Mouse (Mus musculus) telencephalon, adult 2 months (tissue): ENCODE results near the gene Gm11034.

Experiments
- DNase-seq: peaks from one replicate; pipeline ENCODE4 v3.0.0-alpha.2; 2011; ENCODE audit warnings: low read depth, low spot score

Gm11034 gene

GRCm38 (mm10) chr8:72213536-72213935 lies at the start of gene Gm11034:
Gene Gm11034 (minus strand): TSS chr8:72213636.
- DNase-seq = no peak

DNA sequence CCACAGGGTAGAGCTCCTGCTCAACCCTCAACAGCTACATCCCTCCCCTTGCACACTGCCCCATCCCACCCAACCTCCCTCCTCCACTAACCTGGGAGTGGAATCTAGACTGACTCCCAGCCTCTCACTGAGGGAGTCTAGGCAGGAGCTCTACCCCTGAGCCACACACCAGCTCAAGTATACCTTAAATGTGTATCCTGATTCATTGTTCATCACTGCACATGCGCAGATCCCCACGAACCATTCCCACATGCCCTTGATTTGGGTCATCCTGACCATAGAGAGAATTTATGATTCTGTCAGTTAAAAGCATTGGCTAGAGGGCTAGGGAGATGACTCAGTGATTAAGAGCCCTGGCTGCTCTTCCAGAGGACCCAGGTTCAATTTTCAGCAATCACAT lies 49.3 kb upstream of the Gm11034 start:
- DNase-seq = no peak

DNA sequence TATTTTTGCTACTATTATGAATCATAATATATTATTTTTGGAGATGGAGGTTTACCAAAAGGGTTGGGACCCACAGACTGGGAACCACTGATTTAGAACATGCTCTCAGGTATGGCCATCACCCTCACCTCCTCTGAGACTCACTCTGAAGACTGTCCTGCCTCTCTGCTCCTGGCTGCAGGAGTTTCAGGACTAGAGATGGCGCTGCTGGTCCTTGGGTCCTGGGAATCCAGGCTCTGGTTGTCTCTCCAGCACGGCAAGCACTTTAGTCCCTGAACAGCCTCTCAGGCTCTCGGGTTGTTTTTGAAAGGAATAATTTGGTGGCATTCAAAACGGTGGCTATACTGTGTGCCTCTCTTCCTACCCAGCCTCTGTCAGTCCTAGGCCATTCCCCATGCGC lies 48.4 kb upstream of the Gm11034 start:
- DNase-seq = no peak

DNA sequence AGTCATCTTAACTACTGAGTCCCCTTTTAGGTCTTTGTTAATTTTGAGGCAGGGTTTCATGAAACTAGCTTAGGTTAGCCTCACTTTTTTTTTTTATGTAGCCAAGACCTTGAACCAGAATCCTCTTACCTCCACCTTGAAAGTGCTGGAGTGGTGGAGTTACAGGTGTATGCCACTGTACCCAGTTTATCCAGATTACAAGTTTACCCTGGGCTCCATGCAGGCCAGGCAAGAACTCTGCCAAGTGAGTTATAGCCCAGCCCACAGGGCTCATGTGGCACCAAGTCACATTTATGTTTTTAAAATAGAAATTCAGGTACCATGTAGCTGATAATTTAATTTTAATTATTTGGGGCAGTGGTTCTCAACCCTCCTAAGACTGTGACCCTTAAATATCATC lies 48.0 kb upstream of the Gm11034 start:
- no peak for DNase-seq

DNA sequence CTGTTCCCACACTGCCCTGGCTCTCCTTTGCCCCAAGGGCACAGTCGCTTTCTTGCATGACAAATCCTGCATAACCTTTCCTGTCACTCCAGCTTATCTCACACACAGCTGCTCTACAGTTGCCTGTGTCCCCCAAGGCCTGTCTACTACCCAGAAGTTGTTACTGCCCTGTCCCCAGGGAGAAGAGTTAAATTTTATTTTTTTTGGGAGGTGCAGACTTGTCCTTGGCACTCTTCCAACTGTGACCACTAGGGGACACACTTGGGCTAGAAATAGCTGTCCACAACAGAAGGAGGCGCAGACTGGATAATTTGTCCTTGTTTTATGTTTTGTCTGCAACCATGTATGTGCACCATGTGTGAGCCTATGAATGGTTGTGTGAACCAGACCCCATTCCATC lies 47.6 kb upstream of the Gm11034 start:
- peak; percentile 21 for DNase-seq

GRCm38 (mm10) chr8:72260585-72260984 lies 47.1 kb upstream of the Gm11034 start:
- no peak for DNase-seq

GRCm38 (mm10) chr8:72259862-72260261 lies 46.4 kb upstream of the Gm11034 start:
- DNase-seq = no peak

DNA sequence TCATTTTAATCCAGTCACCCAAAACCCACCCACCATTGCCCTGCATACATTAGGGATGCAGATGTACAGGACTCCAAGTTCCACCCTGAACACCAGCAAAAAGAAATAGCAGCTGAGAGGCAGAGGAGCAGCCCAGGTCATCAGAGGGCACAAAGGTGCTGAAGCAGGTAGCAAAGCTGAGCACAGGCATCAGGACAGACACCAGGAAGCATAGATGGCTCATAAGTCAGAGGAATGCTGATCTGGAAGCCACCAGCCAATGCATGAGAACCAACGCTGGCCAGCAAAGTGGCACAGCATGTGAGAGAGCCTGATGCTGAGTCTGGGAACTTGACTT lies 44.4 kb upstream of the Gm11034 start:
- no peak for DNase-seq

DNA sequence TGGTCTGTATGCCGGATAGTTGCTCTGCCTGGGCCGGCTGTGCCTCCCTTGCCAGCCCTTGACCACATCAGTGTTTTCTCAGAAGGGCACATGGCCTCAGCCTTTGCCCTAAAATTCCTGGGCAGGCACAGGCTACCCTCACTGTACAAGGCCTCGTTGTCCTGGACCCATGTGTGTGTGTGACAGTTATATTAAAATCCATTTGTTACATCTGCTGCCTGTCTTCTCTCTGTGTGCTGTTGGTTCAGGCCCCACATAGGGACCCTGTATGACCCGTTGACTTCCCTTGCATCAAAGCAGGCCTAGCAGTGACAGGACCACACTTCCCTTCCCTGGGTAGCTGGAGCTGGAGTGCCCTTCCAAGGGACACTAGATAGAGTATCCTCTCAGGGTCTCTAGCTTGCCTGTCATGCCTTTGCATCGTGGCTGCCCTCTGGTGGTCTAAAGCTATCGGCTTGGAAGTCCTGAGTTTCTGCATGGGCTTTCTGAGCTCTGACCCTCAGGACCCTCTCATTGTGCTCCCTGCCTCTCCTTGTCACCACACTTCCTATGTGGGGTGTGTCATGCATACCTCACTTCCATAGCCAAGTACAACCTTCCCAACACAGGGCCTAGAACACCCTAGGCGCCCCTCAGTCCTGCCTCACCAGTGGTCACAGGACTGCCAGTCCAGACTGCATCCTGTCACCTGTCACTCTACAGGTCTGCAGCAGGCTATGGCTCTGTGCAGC lies 43.9 kb upstream of the Gm11034 start:
- DNase-seq = no peak

DNA sequence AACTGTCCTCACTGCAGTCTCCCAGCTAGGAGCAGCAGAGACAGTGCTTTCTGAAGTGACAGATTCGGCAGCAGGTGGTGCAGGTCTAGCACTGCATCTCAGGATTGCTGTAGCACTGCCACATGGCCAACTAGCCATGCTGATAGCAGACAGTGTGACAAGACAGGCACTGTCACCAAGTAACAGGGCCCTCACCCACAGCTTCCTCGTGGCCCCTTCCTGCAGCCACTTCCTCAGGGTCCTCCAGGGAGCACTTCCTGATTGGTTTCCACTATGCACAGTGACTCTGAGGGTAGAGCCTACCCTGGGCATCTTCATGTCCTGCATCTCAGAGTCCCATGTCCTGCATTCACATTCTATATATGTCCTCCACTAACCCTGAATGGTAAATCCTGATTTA lies 31.2 kb upstream of the Gm11034 start:
- no peak for DNase-seq

- no peak for DNase-seq
These were observed 28.8 kb upstream of the Gm11034 start for GRCm38 (mm10) chr8:72242226-72242625.

- DNase-seq = no peak
These were observed 27.5 kb upstream of the Gm11034 start for GRCm38 (mm10) chr8:72240951-72241350.

DNA sequence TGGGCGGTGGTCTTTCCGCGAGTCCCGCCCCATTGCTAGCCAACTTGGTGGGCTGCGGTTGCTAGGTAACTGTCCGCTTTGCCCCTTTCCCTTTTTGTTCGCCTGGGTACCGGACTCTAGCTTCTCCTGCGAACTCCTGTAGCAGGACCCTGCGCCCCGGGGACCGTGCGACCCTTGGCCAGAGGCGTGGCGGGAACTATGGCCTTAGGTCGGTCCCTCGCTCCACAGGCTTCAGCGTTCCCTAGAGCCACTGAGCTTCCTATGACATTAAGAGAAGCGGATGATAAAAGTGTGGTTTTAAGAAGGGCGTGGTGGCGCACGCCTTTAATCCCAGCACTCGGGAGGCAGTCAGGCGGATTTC lies 26.9 kb upstream of the Gm11034 start:
- DNase-seq = no peak

DNA sequence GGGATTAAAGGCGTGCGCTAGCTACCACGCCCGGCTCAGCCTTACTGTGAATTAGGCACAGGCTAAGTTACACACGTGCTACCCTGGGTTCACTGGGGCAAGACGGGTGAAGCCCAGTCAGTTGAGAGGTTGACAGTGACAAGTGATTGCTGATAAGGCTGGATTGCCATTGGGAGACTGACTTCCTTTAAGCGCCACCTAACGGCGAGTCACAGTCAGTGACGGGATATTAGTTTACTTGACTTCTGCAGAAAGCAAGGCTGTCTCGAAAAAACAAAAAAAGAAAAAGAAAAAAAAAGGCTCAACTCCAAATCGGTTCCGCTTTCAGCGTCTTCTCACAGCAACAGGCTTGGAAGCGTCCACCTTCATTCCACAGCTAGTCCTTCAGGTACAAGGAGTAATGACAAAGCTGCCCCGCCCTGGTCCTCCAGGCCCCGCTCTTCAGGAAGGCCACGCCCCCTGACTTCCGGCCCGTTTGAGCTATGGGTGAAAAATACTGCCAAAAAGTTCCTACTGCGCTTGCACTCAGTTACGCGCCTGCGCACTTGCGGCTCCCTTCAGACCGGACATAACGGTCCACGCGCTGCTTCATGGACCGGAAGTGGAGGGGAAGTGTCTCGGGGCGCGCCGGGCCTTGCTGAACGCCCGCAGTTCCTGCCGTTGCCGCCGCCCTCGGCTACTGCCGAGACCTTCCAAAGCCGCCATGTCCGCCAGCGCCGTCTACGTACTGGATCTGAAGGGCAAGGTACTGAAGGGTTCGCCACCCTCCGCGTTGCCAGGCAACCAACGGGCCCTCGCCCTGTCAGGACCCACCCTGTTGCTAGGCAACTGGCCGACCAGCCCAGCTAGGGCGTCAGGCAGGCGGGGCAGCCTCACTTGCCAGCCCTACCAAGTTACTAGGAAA lies 26.3 kb upstream of the Gm11034 start, which contains the start of gene Ap1m1:
Ap1m1 (plus strand) TSS at position 520 of the 904 bp plus-strand sequence.
- DNase-seq = peak; percentile 99

- no peak for DNase-seq
These were observed 9.2 kb upstream of the Gm11034 start for GRCm38 (mm10) chr8:72222656-72223055.

GRCm38 (mm10) chr8:72220758-72221157 lies 7.3 kb upstream of the Gm11034 start:
- DNase-seq = no peak

DNA sequence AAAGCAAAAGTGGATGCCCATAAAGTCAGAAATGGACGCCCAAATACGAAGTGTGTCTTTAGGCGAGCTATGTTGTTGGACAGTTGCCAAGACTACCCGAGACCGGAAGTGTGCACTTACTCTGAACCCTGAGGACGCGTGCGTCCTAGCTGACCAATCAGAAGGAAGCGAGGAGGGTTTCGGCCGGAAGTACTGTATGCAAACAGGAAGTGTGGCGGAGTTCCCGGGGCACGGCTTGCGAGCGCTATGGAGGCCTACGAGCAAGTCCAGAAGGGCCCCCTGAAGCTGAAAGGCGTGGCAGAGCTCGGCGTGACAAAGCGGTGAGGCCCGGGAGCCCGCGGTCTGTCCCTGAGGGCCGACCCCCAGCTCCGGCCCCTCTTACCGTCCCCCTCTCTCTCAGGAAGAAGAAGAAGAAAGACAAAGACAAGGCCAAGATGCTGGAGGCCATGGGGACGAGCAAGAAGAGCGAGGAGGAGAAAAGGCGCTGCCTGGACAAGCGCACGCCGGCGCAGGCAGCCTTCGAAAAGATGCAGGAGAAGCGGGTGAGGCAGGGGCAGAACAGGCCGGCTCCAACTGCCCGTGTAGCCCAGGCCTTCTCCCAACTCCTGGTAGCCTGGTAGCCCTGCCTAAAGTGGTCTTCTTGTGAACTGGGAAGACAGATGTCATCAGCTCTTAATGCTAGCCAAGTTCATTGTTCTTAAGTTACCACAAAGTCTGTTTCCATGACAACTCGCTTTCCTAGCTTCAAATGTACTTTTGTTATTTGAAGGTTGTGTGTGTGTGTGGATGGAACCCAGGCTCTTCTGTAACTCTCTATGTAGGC lies 6.3 kb upstream of the Gm11034 start, which contains the start of gene Fam32a:
Fam32a (plus strand) TSS at position 190 of the 823 bp plus-strand sequence.
- peak; percentile 97 for DNase-seq

- no peak for DNase-seq
These were observed 5.5 kb upstream of the Gm11034 start for GRCm38 (mm10) chr8:72218781-72219540.

- no peak for DNase-seq
These were observed 2.4 kb upstream of the Gm11034 start for GRCm38 (mm10) chr8:72215871-72216270.

GRCm38 (mm10) chr8:72215060-72215459 lies 1.6 kb upstream of the Gm11034 start:
- no peak for DNase-seq

DNA sequence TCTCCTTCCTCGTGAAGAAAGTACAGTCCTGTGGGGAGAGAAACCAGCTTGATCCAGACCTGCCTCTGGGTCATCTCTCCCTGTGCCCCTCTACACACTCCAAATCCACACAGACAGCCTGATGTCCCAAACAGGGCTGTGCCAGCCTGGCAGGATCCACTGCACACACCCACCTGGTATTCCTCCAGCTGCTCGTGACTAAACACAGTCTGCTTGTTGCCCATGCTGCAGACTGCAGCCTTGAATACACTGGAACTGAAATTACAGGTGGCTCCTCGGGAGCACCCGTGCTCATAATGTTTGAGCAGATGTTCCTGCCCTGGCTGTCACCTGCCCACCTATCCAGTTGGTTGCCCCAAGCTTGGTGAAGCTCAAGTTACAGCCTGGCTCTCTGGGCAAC lies 685 bp downstream of the Gm11034 start, which contains the start of gene Cib3:
Cib3 (minus strand) TSS at position 87 of the 400 bp plus-strand sequence.
- no peak for DNase-seq
